Mouse (Mus musculus) heart, embryonic 12.5 days (tissue): ENCODE data around the gene Gm21876. TPM values are rescaled to one million over a fixed set of nuclear protein-coding genes. Genes with fewer than 3 reads are reported as not detected.
"Not testable (repeated sequence)": the region's sequence is repeated elsewhere in the genome, so short reads cannot be mapped to it uniquely, and the experiment has no call there.

Source experiments
- ATAC-seq: fragments of 200-750 bp; cut with Nextera tagmentation; 2 replicates; pipeline ENCODE4 v1.8.0; 2017; ENCODE audit warnings: moderate TSS enrichment, moderate library complexity; ENCODE audit not compliant: insufficient number of reproducible peaks, low FRiP score
- H3K27ac ChIP-seq: fragments of 300-500 bp; sonication (generic); 2 replicates; pipeline ENCODE4 v1.5.1; 2016; ENCODE audit warnings: mild to moderate bottlenecking, moderate library complexity; ENCODE audit not compliant: poor library complexity, severe bottlenecking
- H3K27me3 ChIP-seq: fragments of 300-500 bp; sonication (generic); replicated peaks from 2 replicates; pipeline ENCODE4 v1.6.1; 2016; ENCODE audit warnings: mild to moderate bottlenecking, moderate library complexity
- H3K36me3 ChIP-seq: fragments of 300-500 bp; sonication (generic); 2 replicates; pipeline ENCODE4 v1.6.1; 2016; ENCODE audit warnings: mild to moderate bottlenecking, moderate library complexity
- H3K4me1 ChIP-seq: fragments of 300-500 bp; sonication (generic); replicated peaks from 2 replicates; pipeline ENCODE4 v1.6.1; 2016; ENCODE audit warnings: mild to moderate bottlenecking
- H3K4me2 ChIP-seq: fragments of 300-500 bp; sonication (generic); 2 replicates; pipeline ENCODE4 v1.6.1; 2016; ENCODE audit warnings: mild to moderate bottlenecking, moderate library complexity
- H3K4me3 ChIP-seq: fragments of 300-500 bp; sonication (generic); 2 replicates; pipeline ENCODE4 v1.5.1; 2016; ENCODE audit warnings: mild to moderate bottlenecking
- H3K9ac ChIP-seq: fragments of 300-500 bp; sonication (generic); 2 replicates; pipeline ENCODE4 v1.6.1; 2016; ENCODE audit warnings: mild to moderate bottlenecking, moderate library complexity
- H3K9me3 ChIP-seq: fragments of 300-500 bp; sonication (generic); replicated peaks from 2 replicates; pipeline ENCODE4 v1.6.1; 2016; ENCODE audit warnings: mild to moderate bottlenecking, moderate library complexity
- WGBS: fragments of 180-500 bp; shearing (Covaris S2); methylation state at CpG from one replicate; pipeline ENCODE4 v1.1.7; 2016; 5-methylcytosine and 5-hydroxymethylcytosine counted together
- polyA plus RNA-seq: library from polyadenylated mRNA; unstranded; fragments of >200 nt; fragmentation: Nextera tagmentation; extraction: Ambion mirVana; gene quantifications from 2 replicates; pipeline ENCODE4 v1.2.1, GENCODE M21; 2016

Gene Gm21876
- not detected in 2 replicates for polyA plus RNA-seq

DNA sequence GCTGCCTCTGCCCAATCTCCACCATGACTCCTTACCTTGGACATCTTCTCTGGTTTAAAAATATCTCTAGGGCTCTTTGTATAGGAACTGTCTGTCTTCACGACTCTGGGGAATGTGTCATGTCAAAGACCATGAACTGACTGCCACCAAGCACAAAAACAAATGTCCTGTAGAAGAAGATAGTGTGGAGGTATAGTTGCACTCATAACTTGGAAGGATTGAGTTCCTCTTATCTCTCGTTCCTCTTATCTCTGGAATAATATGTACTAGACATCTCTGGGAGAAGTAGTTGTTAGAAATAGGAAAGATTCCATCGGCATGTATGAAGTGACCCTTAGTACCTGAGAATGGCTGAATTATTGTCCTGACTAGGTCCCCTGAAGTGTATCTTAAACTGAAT, at the start of gene Gm21876:
Gene Gm21876 (minus strand): TSS at position 101 of the 400 bp plus-strand sequence.
- H3K4me1 ChIP-seq, result no peaks in the 10 kb centered on the region
- WGBS, result 60% methylated on average over 3 of the region's 3 CpGs
- no peaks in the 10 kb centered on the region for H3K9me3 ChIP-seq
- no peak within 1 kb of the TSS for H3K4me2 ChIP-seq
- H3K36me3 ChIP-seq, result no peaks in the 10 kb centered on the region
- no peaks in the 10 kb centered on the region for H3K27me3 ChIP-seq
- no peak within 1 kb of the TSS for H3K27ac ChIP-seq
- H3K9ac ChIP-seq, result no peak within 1 kb of the TSS
- no peak within 1 kb of the TSS for H3K4me3 ChIP-seq
- no peak for ATAC-seq

DNA sequence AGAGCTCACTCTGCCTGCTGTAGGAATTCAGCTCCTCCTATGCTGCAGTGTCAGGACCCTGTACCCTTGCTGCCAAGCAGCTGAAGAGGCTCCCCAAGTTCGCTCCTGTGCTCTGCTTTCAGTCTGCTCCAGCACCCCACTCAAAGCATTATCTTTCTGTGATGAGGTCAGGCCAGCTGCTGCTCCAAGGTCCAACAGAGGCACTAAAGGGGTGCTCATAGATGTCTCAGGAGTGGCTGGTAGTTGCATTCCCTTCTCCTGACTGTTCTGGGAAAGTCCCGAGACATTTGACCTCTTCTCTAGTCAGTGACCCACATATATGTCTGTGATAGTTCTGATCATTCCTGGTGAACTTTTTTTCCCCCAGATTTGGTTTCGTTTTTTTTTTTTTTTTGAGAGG, 45.0 kb upstream of the Gm21876 start:
- no peak overlapping the region for H3K9ac ChIP-seq
- H3K4me1 ChIP-seq, result no peaks in the 10 kb centered on the region
- H3K4me3 ChIP-seq, result no peak overlapping the region
- H3K36me3 ChIP-seq, result no peaks in the 10 kb centered on the region
- no peak for ATAC-seq
- H3K27me3 ChIP-seq, result no peaks in the 10 kb centered on the region
- no peak overlapping the region for H3K4me2 ChIP-seq
- no peak overlapping the region for H3K27ac ChIP-seq
- 0 out of 2 replicates have a peak, but pooled peaks cover 2% of the 10 kb centered on the region for H3K9me3 ChIP-seq
- WGBS, result 66% methylated on average over 3 of the region's 3 CpGs

DNA sequence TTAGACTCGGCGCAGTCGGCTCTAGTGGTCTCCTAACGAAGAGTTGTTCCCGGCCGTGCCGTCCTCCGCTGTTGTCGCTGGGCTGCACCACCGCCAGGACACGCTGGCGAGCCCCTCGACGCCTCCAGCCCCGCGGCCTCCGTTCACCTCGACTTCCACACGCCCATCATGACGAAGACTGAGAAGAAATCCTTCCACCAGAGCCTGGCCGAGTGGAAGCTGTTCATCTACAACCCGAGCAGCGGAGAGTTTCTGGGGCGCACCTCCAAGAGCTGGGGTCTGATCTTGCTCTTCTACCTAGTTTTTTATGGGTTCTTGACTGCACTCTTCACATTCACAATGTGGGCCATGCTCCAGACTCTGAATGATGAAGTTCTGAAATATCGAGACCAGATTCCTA, 28.8 kb downstream of the Gm21876 start:
- H3K4me2 ChIP-seq, H3K36me3 ChIP-seq, ATAC-seq, H3K4me3 ChIP-seq, H3K4me1 ChIP-seq, H3K27ac ChIP-seq, H3K27me3 ChIP-seq, H3K9me3 ChIP-seq, H3K9ac ChIP-seq: not testable (repeated sequence)
- 89% methylated on average over 25 of the region's 25 CpGs for WGBS

Other genes starting within 250 kb of the Gm21876 start
- gene Cfp, start 244.1 kb downstream of the Gm21876 start, polyA plus RNA-seq, result 2.2 and 2.7 TPM in 2 replicates
- gene Elk1, start 225.0 kb downstream of the Gm21876 start, polyA plus RNA-seq, result 13.0 and 14.6 TPM in 2 replicates
- 46.0 and 51.8 TPM in 2 replicates for gene Uxt, start 213.6 kb downstream of the Gm21876 start, polyA plus RNA-seq
- 4.1 and 4.4 TPM in 2 replicates for gene Zfp182, start 113.3 kb downstream of the Gm21876 start, polyA plus RNA-seq
- gene Spaca5, start 107.2 kb downstream of the Gm21876 start, polyA plus RNA-seq, result not detected in 2 replicates
- 1.2 and 1.3 TPM in 2 replicates for gene Zfp300, start 86.1 kb downstream of the Gm21876 start, polyA plus RNA-seq
- not detected in 2 replicates for gene Ssxa1, start 59.8 kb downstream of the Gm21876 start, polyA plus RNA-seq